Mouse (Mus musculus) lung, adult 2 months (tissue): ENCODE data around the gene Ccdc58. TPM values are rescaled to one million over a fixed set of nuclear protein-coding genes. Genes with fewer than 3 reads are reported as not detected.

Experiments
- DNase-seq: peaks from one replicate; pipeline ENCODE4 v3.0.0; 2022
- H3K4me1 ChIP-seq: fragments of 200-500 bp; 2 replicates; pipeline ENCODE4 v1.6.1; 2011; ENCODE audit warnings: low read length; ENCODE audit not compliant: control insufficient read depth, insufficient read depth
- H3K4me3 ChIP-seq: fragments of 200-500 bp; replicated peaks from 2 replicates; pipeline ENCODE3; 2011; ENCODE audit warnings: low read depth, mild to moderate bottlenecking, control low read depth, low read length; ENCODE audit errors: extremely low read depth
- CTCF ChIP-seq: fragments of 200-500 bp; IDR thresholded peaks from 2 replicates; pipeline ENCODE4 v1.5.1; 2011; ENCODE audit warnings: mild to moderate bottlenecking, low read length, control low read depth; ENCODE audit not compliant: insufficient read depth
- POLR2A ChIP-seq: fragments of 200-500 bp; IDR thresholded peaks from 2 replicates; pipeline ENCODE4 v1.6.1; 2011; ENCODE audit warnings: low read depth, mild to moderate bottlenecking, control low read depth, low read length, borderline replicate concordance; ENCODE audit errors: extremely low read depth
- WGBS: fragments of 180-500 bp; shearing (Covaris S2); methylation state at CpG from one replicate; pipeline ENCODE4 v1.1.7; 2018; 5-methylcytosine and 5-hydroxymethylcytosine counted together
- polyA plus RNA-seq: library from polyadenylated mRNA; depleted of rRNA; stranded (reverse); fragments of >200 nt; gene quantifications from 2 replicates; pipeline ENCODE4 v1.2.3, GENCODE M21; 2012

Gene Ccdc58
- polyA plus RNA-seq, 1 experiment, result 6.8 TPM

DNA sequence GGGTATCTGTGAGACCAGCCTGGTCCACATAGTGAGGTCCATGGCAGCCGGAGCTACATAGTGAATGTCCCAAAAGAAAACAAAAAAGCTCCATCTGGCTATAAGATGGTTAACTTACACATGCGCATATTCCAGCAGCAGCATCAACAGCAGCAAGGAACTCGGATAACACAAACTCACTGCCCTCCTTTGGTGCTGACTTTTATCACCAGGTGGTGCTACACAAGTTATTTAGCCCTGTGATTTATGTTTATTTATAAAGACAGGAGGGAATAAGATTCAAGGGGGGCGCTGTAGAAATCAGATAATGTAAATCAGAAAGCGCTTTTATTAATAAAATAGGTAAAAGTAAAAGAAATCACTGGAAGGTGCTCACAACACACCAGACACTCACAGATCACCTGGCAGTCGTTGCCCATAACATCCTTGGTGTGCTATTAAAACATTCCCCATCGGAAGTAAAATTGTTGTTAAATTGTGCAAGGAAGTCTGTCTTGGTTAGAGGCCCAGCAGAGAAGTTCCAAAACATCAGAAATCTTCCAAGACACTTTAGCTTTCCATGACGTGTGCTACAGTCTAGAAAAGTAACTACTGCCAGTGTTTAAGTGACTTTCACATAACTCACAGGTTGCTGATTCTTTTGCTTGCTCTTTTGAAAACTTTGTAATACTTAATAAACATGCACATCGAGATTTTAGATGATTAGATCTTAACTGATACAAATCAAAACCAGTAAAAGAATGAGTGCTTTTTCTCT, 1.5 kb upstream of the Ccdc58 start:
- 32% methylated on average over 9 of the region's 9 CpGs for WGBS
- Histone ChIP-seq H3K4me3 (no peak overlapping the region), H3K4me1 (peaks cover 2% of the 10 kb centered on the region; the same call in 1 of the 2 replicates)
- no peak for TF ChIP-seq CTCF
- TF ChIP-seq POLR2A, result no peak
- DNase-seq, result no peak

DNA sequence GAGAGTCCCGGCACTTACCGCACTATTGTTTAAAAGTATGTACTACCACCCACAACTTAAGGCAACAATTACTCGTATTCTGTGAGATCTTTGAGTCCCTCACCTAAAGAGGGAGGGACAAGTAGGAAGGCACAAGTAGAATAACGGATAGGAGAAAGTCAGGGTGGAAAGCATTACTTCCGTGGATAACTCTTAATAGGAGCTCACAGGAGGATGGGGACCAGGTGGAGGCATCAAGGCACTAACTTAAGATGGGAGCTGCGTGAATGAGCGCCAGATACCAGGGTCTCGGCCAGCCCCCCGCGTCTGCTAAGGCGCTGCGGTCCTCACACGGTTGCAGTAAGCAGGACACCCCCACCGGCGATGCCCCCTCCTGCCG, 425 bp upstream of the Ccdc58 start:
- TF ChIP-seq POLR2A (no peak), CTCF (no peak)
- Histone ChIP-seq H3K4me3 (peak overlapping the region; percentile 85), H3K4me1 (peaks cover 2% of the 10 kb centered on the region; the same call in 1 of the 2 replicates)
- WGBS, result under 1% methylated on average over 16 of the region's 16 CpGs
- DNase-seq, result no peak

DNA sequence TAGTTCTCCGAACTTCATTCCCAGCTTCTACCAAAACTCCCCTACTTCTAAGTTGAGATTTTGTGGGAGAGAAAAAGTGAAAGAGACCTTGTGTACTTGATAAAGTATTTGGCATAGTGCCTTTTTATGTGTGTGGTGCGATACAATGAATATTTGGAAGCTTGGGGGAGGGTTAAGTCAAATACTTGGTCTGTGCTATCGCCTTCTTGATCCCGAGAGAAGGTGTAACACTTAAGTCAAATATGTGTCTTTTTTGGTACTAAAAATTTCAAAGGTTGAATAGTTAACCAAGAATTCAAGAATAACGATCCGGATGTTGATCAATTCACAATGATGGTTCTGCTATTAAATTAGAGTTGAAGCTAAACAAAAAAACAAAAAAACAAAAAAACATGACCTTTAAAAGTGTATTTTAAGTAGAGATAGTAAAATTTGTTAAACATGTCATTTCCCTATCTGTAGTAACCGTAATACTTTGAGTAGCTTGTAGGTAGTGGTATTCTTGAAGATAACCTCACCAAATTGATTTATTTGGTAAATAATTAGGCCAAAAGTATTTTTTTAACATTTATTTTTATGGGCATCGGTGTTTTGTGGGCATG, 1.0 kb downstream of the Ccdc58 start:
- Histone ChIP-seq H3K4me1 (peaks cover 2% of the 10 kb centered on the region; the same call in 1 of the 2 replicates), H3K4me3 (peak overlapping the region; percentile 85)
- no peak for DNase-seq
- WGBS, result 27% methylated on average over 8 of the region's 8 CpGs
- no peak for TF ChIP-seq POLR2A
- TF ChIP-seq CTCF, result no peak

DNA sequence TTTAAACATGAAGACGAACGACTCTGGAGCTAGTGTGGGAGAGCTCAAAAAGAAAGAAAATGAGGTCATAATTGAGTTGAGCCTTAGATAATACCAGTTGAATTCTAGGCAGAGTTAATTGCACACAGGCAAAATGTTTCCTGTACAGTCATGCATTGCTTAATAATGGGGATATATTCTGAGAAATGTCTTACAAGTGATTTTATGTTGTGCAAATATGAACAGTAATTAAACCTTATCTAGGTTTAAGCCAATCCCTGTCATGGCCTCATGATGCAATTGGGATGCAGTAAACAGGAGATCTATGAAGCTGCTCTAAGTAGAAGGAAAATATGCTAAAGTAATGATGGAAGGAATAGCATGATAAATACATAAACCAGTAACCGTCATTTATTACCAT, 3.3 kb downstream of the Ccdc58 start:
- Histone ChIP-seq H3K4me1 (peaks cover 2% of the 10 kb centered on the region; the same call in 1 of the 2 replicates), H3K4me3 (no peak overlapping the region)
- no peak for TF ChIP-seq CTCF
- TF ChIP-seq POLR2A, result no peak
- 94% methylated on average over 3 of the region's 3 CpGs for WGBS
- DNase-seq, result no peak

DNA sequence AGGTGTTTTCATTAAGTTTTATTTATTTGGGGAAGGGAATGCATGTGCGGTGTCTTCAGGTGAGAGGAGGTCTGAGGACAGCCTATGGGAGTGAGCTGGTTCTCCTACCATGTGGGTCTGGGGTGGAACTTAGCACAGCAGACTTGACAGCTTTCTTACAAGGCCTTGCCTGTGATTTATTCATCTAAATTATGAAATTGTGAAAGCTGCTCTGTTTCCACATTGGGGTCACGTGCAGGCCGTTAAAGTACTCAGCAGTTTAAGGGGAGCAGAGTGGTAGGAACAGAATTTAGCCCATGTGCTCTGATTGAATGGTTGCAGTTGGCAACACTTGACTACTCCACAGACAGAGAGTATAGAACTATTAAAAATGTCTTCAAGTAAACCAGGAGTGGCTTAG, 8.4 kb downstream of the Ccdc58 start:
- H3K4me1 ChIP-seq, result no peaks in the 10 kb centered on the region

DNA sequence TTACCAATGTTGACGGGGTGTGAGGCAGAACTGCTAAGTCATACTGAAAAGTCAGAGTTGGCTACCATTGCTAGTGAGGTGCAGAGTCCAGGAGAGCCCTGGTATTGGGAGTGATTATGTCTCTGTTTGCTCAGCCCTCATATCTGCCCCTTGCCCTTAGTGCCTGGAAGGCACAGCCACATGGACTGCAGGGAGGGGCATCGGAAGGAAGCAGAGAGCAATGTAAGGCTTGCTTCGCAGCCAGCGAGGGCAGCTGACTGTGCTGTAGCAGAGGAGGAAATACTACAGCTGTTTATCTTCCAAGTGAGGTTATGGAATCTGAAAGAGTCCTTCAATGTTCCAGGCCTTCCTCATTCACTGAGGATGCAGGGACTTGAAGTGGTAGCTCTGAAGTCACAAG, 16.4 kb downstream of the Ccdc58 start:
- no peak for DNase-seq
- WGBS, result 43% methylated on average over 4 of the region's 4 CpGs

More for the DNA sequence above, 8.4 kb downstream of the Ccdc58 start:
- TF ChIP-seq CTCF, result no peak
- TF ChIP-seq POLR2A, result no peak
- 84% methylated on average over 3 of the region's 3 CpGs for WGBS
- no peak overlapping the region for H3K4me3 ChIP-seq
- DNase-seq, result no peak

DNA sequence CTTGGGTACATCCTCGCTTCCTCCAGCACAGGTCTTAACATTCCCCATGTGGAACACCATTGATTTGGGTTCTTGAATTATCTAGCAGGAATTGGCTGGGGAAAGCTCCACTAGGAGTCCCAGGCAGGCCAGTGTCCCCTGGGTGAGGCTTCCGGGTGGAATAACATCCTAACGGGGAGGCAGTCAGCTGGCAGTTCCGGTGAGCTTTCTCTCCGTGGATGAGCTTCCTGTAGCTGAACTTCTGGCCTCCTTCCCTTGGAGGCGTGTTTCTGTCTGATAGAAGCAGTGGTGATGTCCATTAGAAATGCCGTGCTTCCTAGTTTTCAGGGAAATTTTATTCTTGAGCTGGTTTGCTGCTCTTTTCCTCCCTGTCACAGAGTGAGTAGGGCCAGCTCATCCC, 17.6 kb downstream of the Ccdc58 start:
- no peak for TF ChIP-seq CTCF
- no peak for TF ChIP-seq POLR2A
- Histone ChIP-seq H3K4me1 (no peaks in the 10 kb centered on the region), H3K4me3 (no peak overlapping the region)
- WGBS, result 64% methylated on average over 7 of the region's 7 CpGs
- DNase-seq, result no peak

More for the DNA sequence above, 16.4 kb downstream of the Ccdc58 start:
- no peaks in the 10 kb centered on the region for H3K4me1 ChIP-seq
- TF ChIP-seq POLR2A, result no peak
- no peak for TF ChIP-seq CTCF
- no peak overlapping the region for H3K4me3 ChIP-seq

DNA sequence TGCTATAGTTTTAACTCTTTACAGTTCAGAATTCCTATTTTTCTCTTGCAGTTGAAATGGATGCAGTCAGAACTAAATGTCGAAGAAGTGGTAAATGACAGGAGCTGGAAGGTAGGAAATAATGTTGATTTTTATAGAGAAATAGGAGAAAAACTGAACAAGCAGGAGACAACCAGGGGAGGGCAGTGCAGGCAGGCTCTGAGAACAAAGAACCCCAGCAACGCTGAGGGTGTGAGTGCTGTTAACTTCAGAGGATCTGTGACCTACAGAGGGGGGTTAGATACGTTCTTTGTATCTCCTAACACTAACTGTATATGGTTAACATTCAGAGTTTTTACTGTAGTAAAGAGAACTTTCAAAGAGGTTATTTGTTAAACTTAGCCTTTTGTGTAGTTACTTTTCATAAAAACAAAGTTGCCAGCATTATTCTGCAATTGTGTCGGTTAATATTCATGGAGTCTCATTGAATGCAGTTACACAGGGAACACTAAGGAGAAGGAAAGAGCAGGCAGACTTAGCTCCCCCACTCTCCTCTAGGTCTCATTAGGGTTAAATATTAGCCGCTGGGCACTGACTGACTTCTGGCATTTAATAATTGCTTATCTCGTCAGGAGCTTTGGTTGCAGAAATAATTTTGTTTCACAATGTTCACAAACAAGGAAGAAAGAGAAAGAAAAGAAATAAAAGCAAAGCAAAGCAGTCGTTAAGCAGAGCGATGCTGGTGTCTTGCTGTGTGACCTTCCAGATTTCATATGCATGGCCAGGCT, 18.5 kb downstream of the Ccdc58 start:
- TF ChIP-seq CTCF (no peak), POLR2A (no peak)
- DNase-seq, result no peak
- H3K4me3 ChIP-seq, result no peak overlapping the region
- 72% methylated on average over 8 of the region's 8 CpGs for WGBS
- H3K4me1 ChIP-seq, result no peaks in the 10 kb centered on the region

DNA sequence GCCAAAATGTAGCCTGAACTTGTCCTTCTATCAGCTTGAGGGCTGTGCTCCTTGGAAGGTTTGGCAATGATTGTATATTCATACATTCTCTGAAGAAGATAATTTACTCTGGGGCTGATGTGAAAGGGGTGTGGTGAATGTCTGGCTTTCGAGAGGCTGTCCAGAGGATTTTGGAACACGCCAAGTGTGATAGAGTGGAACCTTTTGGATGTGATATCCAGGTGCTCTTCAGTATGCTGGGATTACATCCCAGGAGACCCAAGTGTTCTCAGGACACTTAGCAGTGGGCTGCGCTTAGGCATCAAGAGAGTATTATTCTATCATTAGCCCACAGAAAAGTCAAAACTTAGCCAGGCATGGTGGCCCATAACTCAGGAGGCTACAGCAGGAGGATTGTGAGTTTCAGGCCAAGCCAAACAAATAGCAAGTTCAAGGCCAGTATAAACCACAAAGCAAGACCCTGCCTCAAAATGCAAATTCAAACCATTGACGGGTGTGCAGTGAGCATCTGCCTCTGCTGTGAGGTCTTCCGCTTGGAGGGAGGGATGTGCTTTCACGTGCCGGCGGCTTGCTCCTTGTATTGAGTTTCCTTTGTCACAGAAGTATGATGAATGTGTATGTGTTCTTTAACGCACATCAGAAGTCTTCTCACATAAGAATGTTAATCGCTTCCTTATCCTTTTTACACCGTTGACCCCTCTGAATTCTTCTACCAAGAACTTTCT, 19.5 kb downstream of the Ccdc58 start:
- Histone ChIP-seq H3K4me1 (no peaks in the 10 kb centered on the region), H3K4me3 (no peak overlapping the region)
- 91% methylated on average over 11 of the region's 11 CpGs for WGBS
- DNase-seq, result no peak
- TF ChIP-seq CTCF, result no peak
- no peak for TF ChIP-seq POLR2A
